Comparison of ENCODE assay signal across 7 mouse cellular contexts in the genomic region with DNA sequence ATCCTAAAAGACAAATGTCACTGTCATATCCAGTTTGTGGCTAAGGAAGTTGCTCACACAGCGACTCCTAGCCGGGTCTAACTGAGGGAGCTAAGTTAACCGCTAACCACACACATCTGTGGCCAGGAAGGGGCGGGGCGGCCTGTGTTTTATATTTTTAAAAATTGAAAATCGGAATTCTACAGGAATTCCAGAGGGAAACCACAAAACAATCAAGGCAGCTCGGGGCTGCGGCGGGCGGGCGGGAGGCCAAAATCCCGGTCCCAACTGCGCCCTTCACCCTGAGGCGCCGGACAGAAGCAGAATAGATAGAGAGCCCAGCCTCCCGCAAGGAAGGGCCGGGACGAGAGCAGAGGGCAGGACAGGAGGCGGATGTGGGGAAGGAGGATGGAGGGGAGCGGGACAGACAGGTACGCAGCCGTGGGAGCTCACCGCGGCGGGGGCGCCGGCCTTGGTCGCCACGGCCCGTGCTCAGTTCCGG. TPM values are rescaled to one million over a fixed set of nuclear protein-coding genes. Genes with fewer than 3 reads are reported as not detected.
DNase-seq lines count a peak whose midpoint lies in the region; ATAC-seq and TF ChIP-seq lines count a peak whose summit lies in the region.

No protein-coding gene starts in this region.

- DNase-seq in testis, postnatal 14 days (ENCODE audit: low spot score), result no peak
- peak; percentile 34 for DNase-seq in hindbrain, embryonic 11.5 days (ENCODE audit: low spot score)
- no peak for DNase-seq in layer of hippocampus, adult 11-12 months (ENCODE audit: low spot score)

- no peak for TF ChIP-seq POLR2A in testis, adult 2 months (IDR thresholded peaks at IDR 0.05; ENCODE audit: control insufficient read depth, low read depth, low read length)

- WGBS in hindbrain, embryonic 11.5 days, result under 1% methylated on average over 17 of the region's 31 CpGs
- under 1% methylated on average over 31 of the region's 31 CpGs for WGBS in liver, embryonic 12.5 days (ENCODE audit: insufficient replicate concordance)
- WGBS in neural tube, embryonic 14.5 days, result under 1% methylated on average over 31 of the region's 31 CpGs

- TF ChIP-seq CTCF in testis, adult 2 months (IDR thresholded peaks at IDR 0.05; ENCODE audit: control insufficient read depth, insufficient read depth, insufficient replicate concordance, low read depth, low read length), result no peak

- H3K27ac ChIP-seq in testis, adult 2 months (ENCODE audit: control insufficient read depth, insufficient read depth, low read depth, low read length), result peak overlapping the region; percentile 73
- peak overlapping the region; percentile 62; the same call in 1 of the 2 replicates for H3K27ac ChIP-seq in hindbrain, embryonic 11.5 days (ENCODE audit: low read depth, low read length)
- peak overlapping the region; percentile 90 for H3K27ac ChIP-seq in liver, embryonic 12.5 days
- no peak overlapping the region for H3K27ac ChIP-seq in neural tube, embryonic 14.5 days (ENCODE audit: low read depth, low read length)

- H3K36me3 ChIP-seq in testis, adult 2 months (ENCODE audit: control insufficient read depth, insufficient read depth, low read length), result no peaks in the 10 kb centered on the region
- H3K36me3 ChIP-seq in hindbrain, embryonic 11.5 days (ENCODE audit: control insufficient read depth, insufficient read depth, low read length), result peaks cover 3% of the 10 kb centered on the region; the same call in 1 of the 2 replicates
- peaks cover 32% of the 10 kb centered on the region for H3K36me3 ChIP-seq in liver, embryonic 12.5 days
- no peaks in the 10 kb centered on the region for H3K36me3 ChIP-seq in neural tube, embryonic 14.5 days (ENCODE audit: control insufficient read depth, insufficient read depth, low read length)

- H3K9me3 ChIP-seq in hindbrain, embryonic 11.5 days (ENCODE audit: control insufficient read depth, low read length), result no peaks in the 10 kb centered on the region
- no peaks in the 10 kb centered on the region for H3K9me3 ChIP-seq in liver, embryonic 12.5 days (replicated peaks)
- H3K9me3 ChIP-seq in neural tube, embryonic 14.5 days (ENCODE audit: control insufficient read depth, low read length), result no peaks in the 10 kb centered on the region

- peaks cover 7% of the 10 kb centered on the region for H3K4me1 ChIP-seq in testis, adult 2 months (ENCODE audit: control insufficient read depth, insufficient read depth, low read length)
- H3K4me1 ChIP-seq in hindbrain, embryonic 11.5 days (replicated peaks; ENCODE audit: control insufficient read depth, insufficient read depth, low read length), result no peaks in the 10 kb centered on the region
- peaks cover 41% of the 10 kb centered on the region for H3K4me1 ChIP-seq in liver, embryonic 12.5 days
- peaks cover 4% of the 10 kb centered on the region; the same call in 1 of the 2 replicates for H3K4me1 ChIP-seq in neural tube, embryonic 14.5 days (ENCODE audit: control insufficient read depth, insufficient read depth, low read length)

- peak overlapping the region; percentile 80 for H3K9ac ChIP-seq in hindbrain, embryonic 11.5 days (ENCODE audit: low read depth, low read length)
- peak overlapping the region; percentile 93 for H3K9ac ChIP-seq in liver, embryonic 12.5 days
- peak overlapping the region; percentile 47 for H3K9ac ChIP-seq in neural tube, embryonic 14.5 days (replicated peaks; ENCODE audit: low read depth, low read length)

- no peaks in the 10 kb centered on the region for H3K27me3 ChIP-seq in testis, adult 2 months (ENCODE audit: control insufficient read depth, insufficient read depth, low read length)
- no peaks in the 10 kb centered on the region for H3K27me3 ChIP-seq in hindbrain, embryonic 11.5 days (ENCODE audit: control insufficient read depth, insufficient read depth, low read length)
- H3K27me3 ChIP-seq in liver, embryonic 12.5 days (replicated peaks), result no peaks in the 10 kb centered on the region
- H3K27me3 ChIP-seq in neural tube, embryonic 14.5 days (ENCODE audit: control insufficient read depth, insufficient read depth, low read length), result no peaks in the 10 kb centered on the region

- peak overlapping the region; percentile 90 for H3K4me3 ChIP-seq in testis, adult 2 months (ENCODE audit: control insufficient read depth, low read depth, low read length)
- H3K4me3 ChIP-seq in hindbrain, embryonic 11.5 days (ENCODE audit: low read depth, low read length), result peak overlapping the region; percentile 88
- H3K4me3 ChIP-seq in liver, embryonic 12.5 days, result peak overlapping the region; percentile 98
- H3K4me3 ChIP-seq in neural tube, embryonic 14.5 days (ENCODE audit: low read depth, low read length), result peak overlapping the region; percentile 73

- peak; percentile 70 for ATAC-seq in common myeloid progenitor, adult 5-6 weeks (replicated peaks; ENCODE audit: low read depth, poor library complexity, severe bottlenecking)
- peak; percentile 74 for ATAC-seq in hindbrain, embryonic 11.5 days (ENCODE audit: low FRiP score)
- peak; percentile 46; the same call in 1 of the 2 replicates for ATAC-seq in liver, embryonic 12.5 days
- ATAC-seq in neural tube, embryonic 14.5 days (ENCODE audit: low read depth), result peak; percentile 60

- peak overlapping the region; percentile 57 for H3K4me2 ChIP-seq in hindbrain, embryonic 11.5 days (replicated peaks; ENCODE audit: low read depth, low read length)
- H3K4me2 ChIP-seq in liver, embryonic 12.5 days, result peak overlapping the region; percentile 83
- H3K4me2 ChIP-seq in neural tube, embryonic 14.5 days (ENCODE audit: low read depth, low read length), result peak overlapping the region; percentile 87

RNA-seq across cellular contexts. Expression of a gene that starts 0.4 kb away (rescaled TPM):
- polyA plus RNA-seq in testis, adult 2 months (2012; rRNA removed), result 11.5 and 11.9 TPM in 2 replicates
- total RNA-seq in common myeloid progenitor, adult 5-6 weeks (2017), result 46.3 and 65.1 TPM in 2 replicates
- 76.7 and 90.3 TPM in 2 replicates for polyA plus RNA-seq in hindbrain, embryonic 11.5 days (2014; fragmentation: Nextera tagmentation; extraction: Ambion mirVana)
- polyA plus RNA-seq in liver, embryonic 12.5 days (2016; fragmentation: Nextera tagmentation; extraction: Ambion mirVana), result 45.4 TPM in 2 replicates
- 5.1 and 7.0 TPM in 2 replicates for polyA plus RNA-seq in neural tube, embryonic 14.5 days (2014; fragmentation: Nextera tagmentation; extraction: Ambion mirVana)

RNA-seq across cellular contexts. Expression of a gene that starts 29.5 kb away (rescaled TPM):
- 1.3 and 2.4 TPM in 2 replicates for polyA plus RNA-seq in testis, adult 2 months (2012; rRNA removed)
- total RNA-seq in common myeloid progenitor, adult 5-6 weeks (2017), result 17.9 and 20.2 TPM in 2 replicates
- polyA plus RNA-seq in hindbrain, embryonic 11.5 days (2014; fragmentation: Nextera tagmentation; extraction: Ambion mirVana), result 3.0 and 4.6 TPM in 2 replicates
- 2.8 and 3.4 TPM in 2 replicates for polyA plus RNA-seq in liver, embryonic 12.5 days (2016; fragmentation: Nextera tagmentation; extraction: Ambion mirVana)
- polyA plus RNA-seq in neural tube, embryonic 14.5 days (2014; fragmentation: Nextera tagmentation; extraction: Ambion mirVana), result 10.6 and 14.8 TPM in 2 replicates
